Mouse (Mus musculus) limb, embryonic 13.5 days (tissue): ENCODE measurements around the gene Syndig1. TPM values are rescaled to one million over a fixed set of nuclear protein-coding genes. Genes with fewer than 3 reads are reported as not detected.

Experiments used
- polyA plus RNA-seq: library from polyadenylated mRNA; unstranded; fragments of >200 nt; fragmentation: Nextera tagmentation; extraction: Ambion mirVana; gene quantifications from 2 replicates; pipeline ENCODE4 v1.2.1, GENCODE M21; 2015

Gene Syndig1
- polyA plus RNA-seq, 1 experiment from 2014 or later, result 11.3 TPM

Other genes with a start within 250 kb of the Syndig1 start
- 0.41 and 0.45 TPM in 2 replicates for gene C530025M09Rik, start 2.0 kb downstream of the Syndig1 start, polyA plus RNA-seq